Mouse (Mus musculus): ENCODE measurements at regions not wholly inside any gene's neighbourhood (a gene's known extent, or its start where the extent isn't known, plus 50 kb on each side); places are given as distances from the start of the nearest gene placed in this dataset.

- DNase-seq (ENCODE audit: low read depth, low spot score): peak; percentile 65
These were observed 284.1 kb upstream of the Mctp2 start for GRCm38 (mm10) chr7:72590351-72591115.

- DNase-seq (ENCODE audit: low read depth, low spot score): peak; percentile 63
These were observed 285.7 kb upstream of the Mctp2 start for GRCm38 (mm10) chr7:72592110-72592509.

- DNase-seq (ENCODE audit: low read depth, low spot score): peak; percentile 82
These were observed 286.2 kb upstream of the Mctp2 start for GRCm38 (mm10) chr7:72592649-72593048.

GRCm38 (mm10) chr7:72593259-72593658, 286.9 kb upstream of the Mctp2 start:
- no peak for DNase-seq (ENCODE audit: low read depth, low spot score)

DNA sequence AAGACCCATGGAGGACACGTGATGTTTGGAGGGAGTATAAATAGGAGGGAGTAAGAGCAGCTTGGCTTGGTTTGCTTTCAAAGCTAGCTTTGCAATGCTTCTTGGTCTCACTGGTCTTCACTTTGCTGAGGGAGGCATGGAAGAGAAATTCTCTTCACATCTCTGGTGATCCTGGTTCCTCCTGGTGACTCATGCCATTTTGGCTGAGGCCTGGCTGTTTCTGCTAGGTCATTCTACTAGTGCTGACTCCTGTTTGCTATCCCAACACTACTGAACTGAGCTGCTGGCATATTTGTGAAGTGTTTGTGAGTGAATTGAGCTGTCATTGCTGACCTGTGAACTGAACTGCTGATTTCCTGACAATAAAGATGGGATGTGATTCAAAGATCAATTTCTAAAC, 288.3 kb upstream of the Mctp2 start:
- no peak for DNase-seq (ENCODE audit: low read depth, low spot score)

DNA sequence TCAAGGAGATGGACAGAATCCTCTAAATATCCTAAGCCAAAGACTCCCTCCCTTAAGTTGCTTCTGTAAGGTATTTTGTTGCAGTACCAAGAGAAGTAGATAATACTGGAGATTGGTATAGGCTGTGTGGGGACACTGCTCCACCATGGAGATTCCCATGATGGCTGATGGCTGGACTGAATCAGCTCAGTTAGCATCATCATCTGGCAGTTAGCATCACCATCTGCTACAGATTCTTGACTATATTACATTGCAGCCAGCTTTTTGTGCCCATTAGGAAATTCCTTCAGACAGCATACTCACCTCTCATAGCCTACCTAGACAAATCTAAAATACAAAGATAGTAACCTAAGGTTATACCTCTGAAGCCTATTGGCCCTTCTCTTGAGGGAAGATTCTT, 290.6 kb upstream of the Mctp2 start:
- DNase-seq (ENCODE audit: low read depth, low spot score): no peak

- no peak for DNase-seq (ENCODE audit: low read depth, low spot score)
These were observed 295.5 kb upstream of the Mctp2 start for GRCm38 (mm10) chr7:72601933-72602332.

GRCm38 (mm10) chr7:72609791-72610190, 303.4 kb upstream of the Mctp2 start:
- DNase-seq (ENCODE audit: low read depth, low spot score): no peak

DNA sequence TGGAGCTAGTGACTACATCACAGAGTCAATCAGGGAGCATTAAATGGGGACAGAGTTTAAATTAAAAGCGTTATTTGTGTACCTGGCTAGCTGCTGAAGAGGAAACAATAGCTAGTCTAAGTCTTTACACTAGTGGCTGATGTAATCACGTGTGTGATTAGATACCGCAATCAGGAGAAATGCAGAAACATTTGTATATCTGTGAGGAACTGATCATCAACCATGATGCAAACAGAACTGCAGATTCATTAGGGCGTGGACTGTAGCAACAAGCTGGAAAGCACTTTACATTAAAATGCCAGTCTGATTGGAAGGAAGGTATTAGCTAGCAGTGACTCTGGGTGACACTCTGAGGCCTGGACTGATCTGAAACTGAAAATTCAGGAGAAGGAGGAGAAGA, 308.8 kb upstream of the Mctp2 start:
- no peak for DNase-seq (ENCODE audit: low read depth, low spot score)

DNA sequence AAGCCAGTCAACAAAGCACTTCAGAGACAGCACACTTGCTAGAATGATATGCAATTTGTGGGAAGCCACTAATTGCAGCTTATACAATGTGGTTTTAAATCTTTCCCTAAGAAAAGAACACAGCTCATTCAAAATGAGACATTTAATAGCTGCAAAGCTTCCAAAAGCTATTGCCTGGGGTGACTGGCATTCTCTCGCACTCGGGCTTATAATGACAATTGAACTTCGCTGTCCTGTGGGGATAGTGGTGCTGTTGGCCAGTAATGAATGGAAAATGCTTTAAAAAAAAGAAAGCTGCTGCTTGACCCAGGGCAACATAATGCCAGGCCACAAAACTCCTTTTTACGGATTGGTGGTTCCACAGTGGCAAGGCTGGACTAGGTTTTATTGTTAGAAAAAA, 321.0 kb upstream of the Mctp2 start:
- DNase-seq (ENCODE audit: low read depth, low spot score): no peak

DNA sequence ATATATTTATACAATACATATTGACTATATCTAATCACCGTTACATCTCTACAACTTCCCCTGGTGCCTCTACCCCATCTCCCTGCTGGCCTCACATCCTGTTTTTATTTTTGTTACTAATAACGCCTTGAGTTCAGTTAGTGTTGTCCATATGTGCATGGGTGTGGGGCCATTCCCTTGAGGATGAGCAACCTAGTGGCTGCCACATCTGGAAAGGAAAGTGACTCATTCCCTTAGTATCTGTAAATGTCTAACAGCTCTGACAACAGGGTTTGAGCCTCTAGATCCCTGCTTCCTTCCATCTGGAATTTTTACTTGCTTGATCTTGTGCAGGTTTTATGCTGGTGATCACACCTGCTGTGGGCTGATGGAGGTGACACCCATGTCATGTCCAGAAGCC, 333.2 kb upstream of the Mctp2 start:
- no peak for DNase-seq (ENCODE audit: low read depth, low spot score)

DNA sequence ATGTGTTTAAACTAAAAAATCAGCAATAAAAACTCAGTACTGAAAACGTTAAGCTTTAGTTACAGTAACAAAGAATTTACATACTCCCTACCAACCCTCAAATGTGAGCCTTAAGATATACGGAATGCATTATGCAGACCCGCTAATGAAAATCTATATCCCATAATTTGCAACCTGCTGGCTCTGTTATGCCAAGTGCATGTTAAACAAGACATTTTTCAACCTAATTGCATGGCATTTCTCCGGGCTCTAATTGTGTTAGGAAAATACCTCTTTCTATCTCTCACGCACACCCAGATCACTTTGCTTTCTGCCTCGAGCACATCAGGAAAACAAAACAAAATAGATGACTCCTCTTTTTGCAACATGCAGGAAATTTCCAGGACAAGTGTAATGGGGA, 368.6 kb upstream of the Mctp2 start:
- DNase-seq (ENCODE audit: low read depth, low spot score): no peak

DNA sequence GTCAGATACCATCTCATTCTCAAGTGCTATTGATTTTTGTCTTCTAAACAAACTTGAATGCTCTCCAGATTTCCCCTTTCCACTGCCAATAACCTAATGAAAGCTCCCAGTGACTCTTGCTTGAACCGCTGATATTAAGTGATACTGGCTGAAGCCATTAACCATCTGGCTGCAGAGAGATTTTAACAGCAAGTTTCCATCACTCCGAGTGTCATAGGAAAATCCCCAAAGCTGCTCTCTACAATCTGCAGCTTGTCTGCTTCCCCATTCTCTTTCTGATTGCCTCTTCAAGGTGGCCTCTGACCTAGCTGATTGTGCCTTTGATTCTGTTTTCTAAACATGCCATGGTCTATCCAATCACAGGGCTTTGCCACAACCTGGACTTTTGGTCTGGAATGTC, 379.4 kb upstream of the Mctp2 start:
- DNase-seq (ENCODE audit: low read depth, low spot score): no peak

DNA sequence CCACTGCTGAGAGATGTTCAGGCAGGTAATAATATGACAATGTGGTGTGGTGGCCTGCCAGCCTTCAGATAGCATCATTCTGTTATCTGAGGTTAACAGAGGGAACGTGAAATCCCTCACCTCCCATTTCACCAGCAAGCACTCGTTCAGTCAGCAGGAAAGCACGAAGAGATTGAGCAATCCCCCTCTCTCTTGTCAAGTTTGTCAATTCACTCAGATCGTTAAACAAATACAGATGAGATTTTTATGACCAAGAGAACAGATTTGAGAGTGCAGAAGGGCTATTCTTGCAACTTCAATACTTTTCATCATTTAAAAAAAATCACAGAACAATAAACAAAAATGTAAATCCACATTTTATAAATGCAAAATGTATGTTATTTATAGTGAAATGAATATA, 380.9 kb upstream of the Mctp2 start:
- no peak for DNase-seq (ENCODE audit: low read depth, low spot score)

- DNase-seq (ENCODE audit: low read depth, low spot score): peak; percentile 24
These were observed 385.0 kb upstream of the Mctp2 start for GRCm38 (mm10) chr7:72691396-72691795.

- DNase-seq (ENCODE audit: low read depth, low spot score): peak; percentile 6
These were observed 385.5 kb upstream of the Mctp2 start for GRCm38 (mm10) chr7:72691859-72692258.

GRCm38 (mm10) chr7:72696736-72697135, 390.3 kb upstream of the Mctp2 start:
- DNase-seq (ENCODE audit: low read depth, low spot score): no peak

- no peak for DNase-seq (ENCODE audit: low read depth, low spot score)
These were observed 397.4 kb upstream of the Mctp2 start for GRCm38 (mm10) chr7:72703652-72704341.

- DNase-seq (ENCODE audit: low read depth, low spot score): no peak
These were observed 405.1 kb upstream of the Mctp2 start for GRCm38 (mm10) chr7:72711193-72712131.

DNA sequence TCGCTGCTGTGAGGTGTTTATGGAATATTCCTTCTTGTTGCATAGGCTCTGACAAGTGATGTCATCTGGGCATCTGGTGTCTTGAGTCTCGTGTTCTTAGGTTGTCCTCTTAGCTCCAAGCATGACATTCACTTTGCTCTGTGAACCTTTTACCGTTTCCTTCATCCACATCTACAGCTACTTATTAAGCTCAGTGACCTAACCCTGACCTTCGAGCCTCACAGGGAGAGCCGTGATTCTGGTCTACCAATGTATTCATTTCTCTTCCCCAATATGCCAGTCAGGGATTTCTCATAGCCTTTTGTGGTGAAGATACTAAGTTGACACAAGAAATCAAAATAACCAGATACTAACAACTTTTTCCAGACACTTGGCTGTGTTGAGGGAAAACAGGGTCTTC, 409.0 kb upstream of the Mctp2 start:
- DNase-seq (ENCODE audit: low read depth, low spot score): no peak

- DNase-seq (ENCODE audit: low read depth, low spot score): no peak
These were observed 409.6 kb upstream of the Mctp2 start for GRCm38 (mm10) chr7:72716051-72716450.

DNA sequence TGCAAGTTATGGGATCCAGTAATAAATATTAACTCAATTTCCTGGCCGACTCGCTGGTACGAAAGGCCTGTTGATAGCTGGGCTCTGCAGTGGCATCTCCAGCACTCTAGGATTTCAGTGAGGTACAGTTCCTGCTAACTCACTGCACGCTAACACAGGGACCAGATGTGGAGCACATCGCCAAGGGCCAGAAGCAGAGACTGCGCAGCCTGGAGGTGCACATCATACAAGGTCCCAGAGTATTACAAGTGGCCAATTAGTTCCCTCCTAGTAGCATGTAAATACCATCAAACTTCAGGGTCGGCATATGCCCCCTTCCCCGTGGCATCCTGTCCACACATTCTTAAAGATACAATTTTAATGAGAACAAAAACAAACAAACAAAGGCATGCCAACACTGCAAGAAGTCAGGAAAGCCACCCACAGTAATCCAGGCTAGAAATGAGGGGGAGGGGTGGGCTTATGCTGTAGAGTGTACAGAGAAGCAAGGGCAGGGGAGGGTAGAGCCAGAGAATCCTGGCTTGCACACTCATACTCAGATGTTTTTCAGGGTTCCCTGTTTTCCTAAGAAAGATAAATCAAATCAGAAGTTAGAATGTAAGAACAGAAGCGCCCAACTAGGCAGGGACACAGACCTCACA, 419.9 kb upstream of the Mctp2 start:
- DNase-seq (ENCODE audit: low read depth, low spot score): no peak
